Mouse (Mus musculus): ENCODE data around the gene Pkhd1. TPM values are rescaled to one million over a fixed set of nuclear protein-coding genes. Genes with fewer than 3 reads are reported as not detected.

The Pkhd1 gene
- total RNA-seq (2021): not detected

DNA sequence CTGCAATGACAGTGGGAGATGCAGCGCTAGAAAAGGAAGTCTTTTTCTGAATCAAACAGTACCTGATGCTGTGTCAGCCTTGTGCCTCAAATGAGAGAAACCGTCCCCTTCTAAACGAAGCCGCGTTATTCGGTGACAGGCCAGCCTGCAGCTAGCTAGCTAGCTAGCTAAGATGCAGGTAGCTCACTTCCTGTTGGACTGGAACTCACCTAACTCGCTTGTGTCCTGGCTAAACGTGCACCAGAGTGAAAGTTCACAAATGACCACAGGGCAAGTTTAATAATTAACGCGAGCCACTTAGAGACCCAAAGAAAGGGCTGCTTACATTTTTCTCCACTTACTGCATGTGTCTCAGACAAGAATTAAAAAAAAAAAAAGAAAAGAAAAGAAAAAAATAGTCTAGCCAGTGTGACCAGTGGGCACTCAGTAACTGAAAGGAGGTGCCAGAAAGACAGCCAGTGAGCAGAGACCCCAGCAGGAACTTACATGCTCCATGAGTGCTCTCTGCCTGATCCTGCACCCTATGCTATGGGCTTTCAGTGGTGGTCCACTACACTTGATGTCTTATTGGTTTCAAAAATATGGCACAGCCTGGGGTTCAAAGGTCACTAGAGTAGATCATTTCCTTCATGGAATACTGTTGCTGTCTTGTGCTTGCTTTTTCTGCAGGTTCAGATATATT is at the start of gene Pkhd1:
TSS of gene Pkhd1 (minus strand) at position 216 of the 682 bp plus-strand sequence.
- no peak for DNase-seq
- intact Hi-C loops (cut with DNase I): loop anchor here (10.0 kb wide), 1 partner anchor 117 kb away; the partner anchor contains the start of gene Il17a

DNA sequence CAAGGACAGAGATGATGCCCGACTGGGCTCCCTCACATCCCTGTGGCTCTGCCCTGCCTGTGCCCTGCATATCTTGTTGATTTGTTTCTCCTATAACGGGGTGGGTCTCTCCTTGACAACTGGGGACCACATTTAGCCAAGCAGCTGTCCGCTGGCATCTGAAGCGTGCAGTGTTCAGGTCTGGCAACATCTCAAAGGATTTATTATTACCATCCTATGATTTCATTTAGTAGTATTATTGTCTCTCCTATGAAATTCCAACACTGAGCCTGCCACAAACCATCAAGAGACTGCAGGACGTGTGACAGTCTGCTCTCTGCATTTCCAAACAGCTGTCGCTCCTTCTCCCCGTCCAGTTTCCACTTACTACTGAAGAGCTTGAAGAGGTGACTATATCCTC is 49.7 kb upstream of the Pkhd1 start:
- intact Hi-C loops (cut with DNase I): no loop called here

DNA sequence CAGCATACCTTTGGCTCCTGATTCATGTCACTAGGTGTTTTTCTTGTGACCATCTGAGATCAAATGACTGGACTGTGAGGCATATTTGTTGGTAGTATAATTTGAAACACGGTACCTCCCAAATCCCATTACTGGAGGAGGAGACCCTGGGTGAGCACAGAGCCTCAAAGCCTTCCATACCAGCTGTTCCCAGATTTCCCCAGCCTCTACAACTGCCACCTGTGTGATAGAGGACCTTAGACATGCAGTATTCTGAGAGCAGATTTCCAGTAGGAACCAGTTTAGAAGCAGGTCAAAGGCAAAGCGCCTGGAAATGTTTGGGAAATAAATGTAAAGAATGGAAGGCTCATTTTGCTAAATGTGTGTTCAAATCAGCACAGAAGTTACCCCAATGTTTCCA is 48.4 kb upstream of the Pkhd1 start:
- intact Hi-C loops (cut with DNase I): no loop called here
- no peak for DNase-seq

More for the DNA sequence above, 49.7 kb upstream of the Pkhd1 start:
- DNase-seq: no peak

DNA sequence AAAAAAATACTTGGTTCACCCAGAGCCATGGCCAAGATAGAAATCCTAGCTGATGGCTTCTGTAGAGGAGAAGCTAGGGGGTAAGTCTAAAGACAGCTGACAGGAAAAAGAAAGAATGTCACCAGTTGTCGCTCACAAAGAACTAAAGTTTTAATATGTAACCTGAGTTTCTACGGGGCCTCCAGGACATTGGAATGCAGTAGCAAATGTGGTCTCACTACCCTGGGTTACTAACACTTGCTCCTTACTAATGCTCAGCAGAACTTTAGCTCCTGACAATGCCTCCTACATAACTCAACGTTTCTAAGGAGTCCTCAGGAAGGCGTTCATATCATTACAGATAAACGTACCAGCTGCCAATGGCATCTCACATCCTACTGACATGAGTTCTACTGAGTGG is 37.2 kb upstream of the Pkhd1 start:
- intact Hi-C loops (cut with DNase I): no loop called here
- no peak for DNase-seq

DNA sequence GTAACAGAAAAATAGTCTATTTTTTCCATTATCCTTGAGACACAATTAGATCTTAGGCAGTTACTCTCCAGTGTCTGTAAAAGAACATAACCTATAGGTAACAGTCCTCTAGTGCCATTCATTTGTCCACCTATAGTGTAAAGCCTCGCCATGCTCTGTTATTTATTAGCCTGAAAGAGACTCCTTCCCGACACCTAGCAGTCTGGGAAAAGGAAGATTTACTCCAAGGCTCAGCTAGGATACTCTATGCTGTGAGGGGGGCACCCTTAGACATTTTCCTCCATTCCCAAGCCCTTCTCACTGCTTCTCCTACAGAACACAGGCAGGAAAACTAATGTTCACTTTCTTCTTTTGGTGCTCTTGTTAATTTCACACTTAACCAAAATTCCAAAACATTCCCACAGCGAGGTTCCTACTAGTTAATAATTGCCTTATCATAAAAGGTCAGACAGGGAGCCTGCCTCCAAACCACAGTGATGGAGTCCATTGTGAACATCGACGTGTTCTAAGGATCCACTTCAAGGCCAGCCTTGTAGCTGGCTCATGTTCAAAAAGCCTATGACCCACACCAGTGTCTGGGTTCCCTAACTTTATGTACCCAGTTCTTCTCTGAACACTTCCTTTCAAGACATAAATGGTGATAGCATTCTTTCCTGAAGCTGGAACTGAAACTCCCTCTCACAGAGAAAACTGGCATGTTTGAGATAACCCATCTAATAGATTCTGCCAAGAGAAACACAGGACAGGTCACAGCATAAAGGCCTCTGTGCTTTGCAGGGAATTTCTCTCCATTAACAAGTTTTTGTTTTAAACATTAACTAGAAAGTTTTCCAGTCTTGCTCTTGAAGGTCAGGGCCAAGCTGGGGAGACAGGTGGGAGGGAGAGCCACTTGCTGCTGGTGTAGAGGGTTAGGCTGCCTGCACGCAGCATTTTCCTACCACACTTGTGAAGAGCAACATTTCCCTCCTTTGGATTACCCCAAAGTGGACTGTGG is 35.9 kb upstream of the Pkhd1 start:
- DNase-seq: no peak
- intact Hi-C loops (cut with DNase I): no loop called here

DNA sequence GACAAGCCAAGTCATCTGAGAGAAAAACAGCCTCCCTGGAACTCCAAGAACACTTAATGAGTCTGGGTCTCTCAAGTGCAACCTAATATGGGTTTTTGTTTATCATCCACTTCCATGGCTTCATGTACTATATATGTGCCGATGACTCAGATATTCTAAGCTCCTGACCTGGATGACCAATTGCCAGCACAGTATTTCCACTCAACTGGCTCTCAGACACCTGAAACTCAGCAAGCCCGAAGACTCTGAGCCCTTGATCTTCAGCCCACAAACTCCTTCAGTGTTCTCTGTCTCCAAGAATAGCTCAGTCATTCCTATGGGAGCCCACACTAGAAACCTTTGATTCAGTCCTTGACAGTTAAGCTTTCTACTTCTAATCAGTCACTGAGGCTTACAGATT is 17.0 kb upstream of the Pkhd1 start:
- DNase-seq: no peak
- intact Hi-C loops (cut with DNase I): no loop called here

DNA sequence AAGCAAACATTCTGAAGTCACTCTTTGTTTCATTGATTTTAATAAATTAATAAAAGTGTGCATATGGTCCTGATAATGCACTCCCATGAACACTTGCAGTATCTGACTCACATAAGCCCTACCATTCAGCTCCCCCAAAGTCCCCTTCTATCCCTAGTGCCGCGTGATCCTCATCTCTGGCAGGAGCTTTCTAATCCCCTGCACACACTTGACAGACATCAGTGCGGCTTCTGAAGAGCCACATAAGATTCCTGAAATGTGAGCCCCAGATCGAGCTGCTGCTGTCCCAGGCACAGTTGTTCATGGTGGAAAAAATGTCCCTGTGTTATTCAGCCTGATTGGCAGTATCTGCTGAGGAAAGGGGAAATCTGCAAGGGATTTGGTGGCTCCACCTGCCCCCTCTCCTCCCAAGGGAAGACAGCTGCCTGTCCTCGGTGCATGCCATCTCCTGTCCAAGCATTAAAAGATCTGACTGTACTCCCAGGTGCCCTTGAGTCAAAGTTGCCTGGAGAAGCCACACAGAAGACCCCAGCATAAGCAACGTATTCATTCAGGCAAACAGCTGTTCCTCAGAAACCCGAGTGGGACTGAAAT is 15.5 kb upstream of the Pkhd1 start:
- DNase-seq: no peak
- intact Hi-C loops (cut with DNase I): no loop called here

DNA sequence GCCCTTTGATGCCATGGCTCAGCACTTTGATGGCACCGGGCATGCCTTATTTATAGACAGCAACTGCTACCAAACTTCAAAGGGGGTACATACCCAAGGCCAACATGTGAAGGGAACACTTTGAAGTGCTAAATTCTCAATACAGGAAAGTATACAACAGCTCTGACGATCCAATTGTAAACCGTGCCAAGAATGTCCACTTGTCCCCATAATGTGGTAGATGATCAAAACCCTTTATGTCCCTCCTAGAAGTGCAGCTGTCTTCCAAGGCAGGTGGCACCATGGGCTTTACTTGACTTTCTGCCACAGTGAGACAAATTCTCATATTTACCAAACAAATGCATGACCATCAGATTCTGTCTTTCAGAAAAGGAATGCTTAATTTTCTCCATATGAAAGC is 6.7 kb upstream of the Pkhd1 start:
- no peak for DNase-seq
- intact Hi-C loops (cut with DNase I): no loop called here

DNA sequence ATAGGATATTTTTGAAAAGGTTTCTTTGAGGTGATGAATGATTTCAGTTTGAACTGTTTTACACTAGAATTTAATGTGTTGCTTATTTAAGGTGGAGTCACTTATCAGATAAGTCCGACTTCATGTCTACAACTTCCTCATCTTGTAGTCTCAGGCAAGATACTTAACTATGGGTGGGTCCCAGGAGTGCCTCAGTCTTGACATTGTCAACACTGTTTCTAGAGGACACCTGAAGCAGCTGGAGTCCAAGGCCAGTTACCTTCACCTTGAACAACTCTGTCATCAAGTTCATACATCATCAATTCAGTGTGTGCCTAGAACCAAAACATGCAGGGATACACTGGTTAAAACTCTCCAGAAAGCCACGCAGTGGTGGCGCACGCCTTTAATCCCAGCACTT is 5.5 kb upstream of the Pkhd1 start:
- intact Hi-C loops (cut with DNase I): no loop called here
- no peak for DNase-seq

DNA sequence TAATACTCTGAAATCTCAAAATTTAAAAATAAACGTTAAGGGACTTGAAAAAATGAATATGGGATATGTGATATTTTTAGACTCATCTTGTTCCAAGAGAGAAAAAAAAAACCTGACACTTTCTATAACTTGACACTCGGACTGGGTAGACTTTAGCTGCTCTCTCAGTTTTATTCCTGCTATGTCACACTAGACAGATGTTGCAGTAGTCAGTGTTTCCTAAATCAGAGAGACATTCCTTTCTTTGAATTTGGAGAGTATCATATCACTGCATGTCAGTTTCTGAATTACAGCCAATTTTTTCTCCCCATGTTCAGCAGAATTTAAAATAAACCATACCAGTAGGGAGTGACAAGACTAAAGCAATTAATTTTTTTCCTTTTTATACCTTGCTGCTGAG is 2.7 kb upstream of the Pkhd1 start:
- no peak for DNase-seq
- intact Hi-C loops (cut with DNase I): no loop called here

DNA sequence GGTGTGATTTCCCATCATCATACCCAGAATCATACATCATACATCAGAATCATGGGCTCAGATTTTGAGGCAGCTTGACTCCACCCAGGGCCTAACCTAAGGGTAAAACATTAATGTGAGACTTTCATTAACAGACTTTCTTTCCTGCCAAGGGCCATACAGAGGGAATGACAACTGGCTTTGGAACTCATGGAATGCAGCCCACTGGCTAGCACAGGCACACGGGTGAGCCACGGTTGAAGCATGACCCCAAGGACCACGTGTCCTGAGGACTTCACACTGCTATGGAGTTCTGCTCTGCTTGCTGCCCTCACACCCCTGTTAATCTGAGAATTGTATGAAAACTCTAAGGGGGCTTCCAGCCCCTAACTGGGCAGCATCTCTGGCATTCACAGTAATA is 1.5 kb upstream of the Pkhd1 start:
- no peak for DNase-seq
- intact Hi-C loops (cut with DNase I): loop anchor here (10.0 kb wide), 1 partner anchor 115 kb away; the partner anchor contains the start of gene Il17a

DNA sequence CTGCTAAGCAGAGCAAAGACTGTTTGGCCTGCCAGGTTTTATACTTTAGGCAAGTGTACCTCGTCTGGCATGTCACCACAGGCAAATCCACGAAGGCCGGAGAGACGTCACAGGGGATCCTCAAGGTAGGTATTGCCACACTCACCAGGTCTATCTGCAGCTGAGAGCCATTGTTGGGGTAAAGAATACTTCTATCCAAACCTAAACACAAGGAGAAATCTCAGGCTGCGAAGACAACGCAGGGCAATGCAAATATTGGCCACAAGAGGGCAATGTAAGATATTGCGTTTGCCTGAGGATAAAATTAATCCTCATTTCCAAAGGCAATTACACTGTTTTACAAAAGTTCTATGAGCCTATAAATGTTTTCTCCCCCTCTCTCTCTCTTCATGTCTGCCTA is 5.2 kb downstream of the Pkhd1 start:
- DNase-seq: peak in 1 of 2 experiments; percentile 12
- intact Hi-C loops (cut with DNase I): loop anchor here (2.0 to 10.0 kb wide), 4 partner anchors 122 to 550 kb away; partner anchors contain the start of genes Il17a and Paqr8

DNA sequence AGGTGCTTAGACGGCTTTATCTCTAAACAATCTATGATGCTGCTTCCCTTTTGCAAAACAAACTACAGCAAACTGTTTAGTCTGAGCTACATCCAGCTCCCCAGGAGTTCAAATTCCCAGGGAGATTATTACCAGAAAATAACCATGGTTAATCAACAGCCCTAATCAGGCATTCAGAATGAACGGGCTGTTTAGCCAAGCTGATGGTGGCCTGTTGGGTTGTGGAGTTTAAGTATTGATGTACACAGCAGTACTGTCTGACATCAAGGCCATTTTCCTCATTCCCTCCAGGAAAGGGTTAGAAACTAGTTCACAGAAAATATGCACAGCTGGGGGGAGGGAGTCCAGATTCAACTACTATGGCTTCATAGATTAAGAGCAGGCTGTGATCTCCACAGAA is 12.4 kb downstream of the Pkhd1 start:
- intact Hi-C loops (cut with DNase I): no loop called here
- no peak for DNase-seq

DNA sequence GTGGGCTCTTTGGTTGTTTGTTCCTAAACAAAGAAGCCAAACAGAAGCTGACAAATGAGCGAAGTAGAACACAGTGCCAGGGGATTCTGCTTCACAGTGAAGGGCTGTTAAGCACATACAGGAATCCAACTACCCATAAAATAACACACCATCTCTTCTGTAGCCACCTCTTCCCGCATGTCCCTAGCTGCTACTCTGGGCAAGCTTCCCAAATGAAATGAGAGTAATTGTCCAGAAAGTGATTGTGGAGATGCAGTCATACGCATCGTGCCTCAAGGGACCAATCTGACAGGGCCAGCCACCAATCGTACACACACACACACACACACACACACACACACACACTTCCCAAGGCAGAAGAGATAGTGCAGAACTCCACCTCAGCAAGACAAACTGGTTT is 27.4 kb downstream of the Pkhd1 start:
- DNase-seq: no peak
- intact Hi-C loops (cut with DNase I): no loop called here

DNA sequence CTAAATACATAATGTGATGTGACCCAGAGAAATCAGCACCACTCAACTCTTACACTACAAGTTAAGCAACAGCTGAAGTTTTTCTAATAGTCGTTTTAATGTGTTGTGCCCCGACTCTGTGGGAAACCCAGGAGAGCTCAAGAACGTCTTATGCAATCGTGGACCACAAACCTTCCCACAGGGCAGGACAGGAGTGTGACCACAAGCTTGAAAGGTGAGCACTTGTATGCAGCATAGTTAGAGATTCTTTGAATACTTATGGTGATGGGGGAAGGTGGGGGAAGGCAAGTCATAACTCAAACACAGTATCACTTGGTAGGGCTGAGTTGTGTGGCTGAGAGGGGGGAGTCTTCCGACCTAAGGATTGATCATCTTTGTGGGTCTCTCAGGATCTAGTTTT is 46.4 kb downstream of the Pkhd1 start:
- no peak for DNase-seq
- intact Hi-C loops (cut with DNase I): no loop called here

DNA sequence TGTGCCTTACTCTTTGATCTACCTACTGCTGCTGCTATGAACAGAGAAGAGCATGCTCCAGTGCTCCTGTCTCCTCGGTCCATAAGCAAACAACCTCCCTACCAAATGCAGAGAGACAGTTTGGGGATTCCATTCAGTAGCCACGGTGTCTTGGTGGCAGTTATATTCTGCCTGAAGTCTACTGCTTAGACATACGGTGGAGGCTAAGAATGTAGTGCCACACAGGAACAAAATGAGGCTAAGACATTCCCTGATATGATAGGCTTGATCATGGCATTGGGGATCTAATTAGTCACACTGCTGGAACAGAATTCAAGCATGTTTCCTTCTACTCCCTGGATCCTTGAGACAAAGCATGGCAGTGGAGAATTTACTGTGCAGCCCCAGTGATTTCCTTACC is 48.4 kb downstream of the Pkhd1 start:
- DNase-seq: no peak
- intact Hi-C loops (cut with DNase I): no loop called here

DNA sequence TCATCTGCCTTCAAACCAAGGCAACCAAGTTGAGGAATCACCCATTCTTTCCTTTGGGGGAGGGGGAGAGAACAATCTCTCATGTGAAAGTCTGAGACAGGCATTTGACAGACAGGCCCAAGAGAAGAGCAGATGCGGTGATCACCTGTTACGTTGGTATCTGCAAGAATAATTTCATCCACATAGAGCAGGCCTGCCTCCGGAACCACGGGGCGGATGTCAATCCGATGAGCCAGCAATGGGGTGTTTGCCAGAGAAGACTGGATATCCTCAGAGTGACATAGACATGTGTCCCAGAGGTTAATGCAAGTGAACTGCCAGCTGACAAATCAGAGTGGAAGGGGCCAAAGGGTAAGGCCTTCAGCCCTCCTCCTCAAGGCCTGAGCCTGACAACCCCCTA is 59.4 kb downstream of the Pkhd1 start:
- intact Hi-C loops (cut with DNase I): no loop called here
- DNase-seq: no peak

DNA sequence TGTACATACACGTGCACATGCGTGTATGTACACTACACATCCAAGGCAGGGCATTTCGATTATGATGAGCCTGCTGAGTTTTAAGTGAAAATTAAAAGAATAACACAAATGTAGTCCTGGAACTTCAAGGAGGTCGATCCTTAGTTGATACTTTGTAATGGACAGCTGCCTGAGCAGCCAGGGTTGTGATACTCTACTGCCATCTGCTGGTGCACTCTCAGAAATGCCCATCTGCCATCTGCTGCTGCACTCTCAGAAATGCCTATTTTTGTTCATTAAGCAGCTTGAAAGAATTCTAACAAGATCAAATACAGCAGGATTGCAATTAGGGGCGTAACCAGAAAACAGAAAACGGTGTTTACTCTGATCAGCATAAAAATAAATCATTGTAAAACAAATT is 63.5 kb downstream of the Pkhd1 start:
- intact Hi-C loops (cut with DNase I): no loop called here
- peak in 1 of 2 experiments; percentile 5 for DNase-seq

DNA sequence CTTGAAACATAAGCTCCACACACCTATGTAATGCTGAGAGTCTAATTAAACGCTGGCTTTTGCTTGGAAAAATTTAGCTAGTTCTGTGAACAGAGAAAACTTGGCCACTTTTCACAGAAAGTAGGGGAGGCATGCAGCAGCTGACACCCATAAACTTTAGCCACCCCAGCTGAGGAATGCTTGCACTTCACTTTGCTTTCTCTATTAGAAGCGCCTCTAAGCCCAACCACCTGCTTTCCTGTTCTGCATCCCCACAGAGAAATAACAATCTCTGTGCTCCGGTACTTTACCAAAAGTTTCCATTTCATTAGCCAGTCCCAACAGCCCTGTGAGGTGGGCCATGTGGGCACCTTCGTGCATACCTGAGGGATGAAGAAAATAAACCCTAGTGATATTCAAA is 66.5 kb downstream of the Pkhd1 start:
- intact Hi-C loops (cut with DNase I): no loop called here
- no peak for DNase-seq

DNA sequence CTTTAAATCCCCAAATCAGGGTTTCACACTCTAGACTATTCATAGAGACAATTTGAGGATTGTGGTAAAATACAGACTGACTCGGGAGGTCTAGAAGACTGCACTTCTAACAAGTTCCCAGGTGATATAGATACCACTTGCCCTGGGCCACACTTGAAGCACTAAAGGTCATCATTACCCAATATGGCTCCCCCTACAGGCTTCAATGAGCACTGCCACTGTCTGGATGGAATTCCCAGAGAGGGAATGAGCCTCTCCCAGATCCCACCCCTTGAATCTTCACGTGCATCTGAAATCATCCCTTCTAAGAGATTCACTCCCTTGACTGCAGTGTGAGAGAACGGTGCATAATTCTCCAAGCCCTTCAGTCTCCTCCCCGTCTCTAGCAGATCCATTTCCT is 73.3 kb downstream of the Pkhd1 start:
- no peak for DNase-seq
- intact Hi-C loops (cut with DNase I): no loop called here

DNA sequence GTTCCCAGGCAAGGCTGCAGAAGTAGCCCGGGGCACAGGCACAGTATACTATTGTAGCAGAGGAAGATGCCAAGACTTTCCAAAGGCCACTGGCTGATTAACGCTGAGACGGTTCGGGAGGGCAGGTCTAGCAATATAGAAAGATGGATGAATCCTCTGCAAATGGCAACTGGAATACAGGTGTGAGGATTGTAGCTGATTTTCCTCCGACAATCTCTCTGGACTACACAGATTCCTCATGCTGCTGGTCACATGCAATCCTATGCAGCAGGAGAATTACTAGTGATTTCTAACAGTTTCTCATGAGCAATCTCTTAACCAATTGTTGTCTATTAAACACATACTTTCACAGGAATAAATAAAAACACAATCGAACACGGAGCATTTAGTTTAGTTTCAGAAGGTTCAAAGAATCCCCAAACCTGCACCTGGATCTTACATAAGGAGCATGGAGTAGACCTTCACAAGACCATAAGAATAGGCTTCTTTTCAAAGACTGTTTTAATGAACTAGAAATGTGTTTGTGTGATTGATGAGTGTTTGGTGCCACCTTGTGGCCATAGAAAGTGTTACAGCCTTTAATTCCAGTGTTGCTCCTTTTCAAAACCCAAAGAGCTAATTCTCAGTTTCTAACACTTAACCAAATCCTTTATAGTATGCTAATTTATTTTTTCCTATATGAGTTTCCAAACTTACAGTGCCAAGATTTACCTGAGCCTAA is 104.3 kb downstream of the Pkhd1 start:
- intact Hi-C loops (cut with DNase I): loop anchor here (1.0 to 5.0 kb wide), 2 partner anchors 202 to 1306 kb away; partner anchors contain the start of gene Tfap2b
- DNase-seq: peak; percentile 9 to 38

All from heart, postnatal 36 days (tissue).